Mouse (Mus musculus) myocyte (in vitro differentiated cells): ENCODE data around the gene Slc34a1.

ENCODE experiments used
- E2F4 ChIP-seq: IDR thresholded peaks from one replicate; pipeline ENCODE4 v1.6.1; 2011; ENCODE audit warnings: mild to moderate bottlenecking, control low read depth, moderate library complexity; ENCODE audit not compliant: insufficient read depth
- MYOG ChIP-seq, 3 experiments: IDR thresholded peaks; one replicate each; pipeline ENCODE4 v1.6.1; 2011; ENCODE audit warnings: control low read depth in 2 of 3, low read depth in 2 of 3, mild to moderate bottlenecking in 2 of 3; ENCODE audit not compliant: insufficient read length in 2 of 3, control insufficient read depth in 1 of 3, insufficient read depth in 1 of 3
- POLR2A ChIP-seq: IDR thresholded peaks from one replicate; pipeline ENCODE4 v1.6.1; 2011; ENCODE audit warnings: low read depth, mild to moderate bottlenecking, control low read depth, moderate library complexity; ENCODE audit not compliant: insufficient read length
- POLR2AphosphoS2 ChIP-seq: IDR thresholded peaks from one replicate; pipeline ENCODE4 v1.6.1; 2011; ENCODE audit warnings: low read depth, control low read depth; ENCODE audit not compliant: insufficient read length
- REST ChIP-seq: IDR thresholded peaks from one replicate; pipeline ENCODE4 v1.6.1; 2011; ENCODE audit warnings: mild to moderate bottlenecking, control low read depth, moderate library complexity; ENCODE audit not compliant: insufficient read depth, insufficient read length
- SRF ChIP-seq: IDR thresholded peaks from one replicate; pipeline ENCODE4 v1.6.1; 2011; ENCODE audit warnings: low read depth; ENCODE audit not compliant: control insufficient read depth, insufficient read length
- TCF12 ChIP-seq: IDR thresholded peaks from one replicate; pipeline ENCODE4 v1.6.1; 2011; ENCODE audit warnings: mild to moderate bottlenecking, control low read depth; ENCODE audit not compliant: poor library complexity, insufficient read depth, severe bottlenecking
- TCF3 ChIP-seq: IDR thresholded peaks from one replicate; pipeline ENCODE4 v1.6.1; 2011; ENCODE audit warnings: low read depth, control low read depth; ENCODE audit not compliant: insufficient read length
- USF1 ChIP-seq: IDR thresholded peaks from one replicate; pipeline ENCODE4 v1.6.1; 2011; ENCODE audit warnings: low read depth, mild to moderate bottlenecking, control low read depth, moderate library complexity

GRCm38 (mm10) chr13:55420018-55420932 is 22.3 kb downstream of the Slc34a1 start:
- TF ChIP-seq TCF12: no peak
- no peak for TF ChIP-seq POLR2A
- TF ChIP-seq USF1: no peak
- TF ChIP-seq TCF3: no peak
- TF ChIP-seq E2F4: no peak
- no peak for TF ChIP-seq POLR2AphosphoS2
- TF ChIP-seq SRF: no peak
- no peak for TF ChIP-seq MYOG (IDR thresholded peaks at IDR 0.05; ENCODE audit: control insufficient read depth in 1 of 3, insufficient read depth in 1 of 3, insufficient read length in 2 of 3, low read depth in 2 of 3)
- no peak for TF ChIP-seq REST
